Mouse (Mus musculus) skeletal muscle tissue, adult 2 months (tissue): ENCODE measurements around the gene Itgal.
A peak's percentile ranks its signal among the peaks of the same experiment; 100 is the strongest.
"Not testable (repeated sequence)": the region's sequence is repeated elsewhere in the genome, so short reads cannot be mapped to it uniquely, and the experiment has no call there.

Source experiments
- DNase-seq: peaks from one replicate; pipeline ENCODE4 v3.0.0-alpha.2; 2012; ENCODE audit warnings: low read depth, low spot score

The Itgal gene

DNA sequence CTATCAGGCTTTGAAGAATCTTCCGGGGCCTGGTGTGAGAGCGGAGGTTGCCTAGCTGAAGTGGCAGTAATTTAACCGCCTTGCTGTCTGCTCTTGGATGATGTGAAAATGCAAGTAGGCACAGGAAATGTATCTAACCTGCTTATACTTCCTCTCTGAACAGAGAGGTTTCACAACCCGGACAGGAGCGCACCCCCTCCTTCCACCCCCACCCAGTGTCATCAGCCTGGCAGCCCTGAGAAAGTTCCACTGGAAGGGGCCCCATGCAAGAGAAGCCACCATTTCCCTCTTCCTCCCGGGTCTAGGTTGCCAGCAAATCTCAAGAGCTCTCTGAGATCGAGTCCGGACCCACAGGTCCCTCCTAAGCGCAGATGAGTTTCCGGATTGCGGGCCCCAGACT, at the start of gene Itgal:
TSS of gene Itgal (plus strand) at position 163 of the 400 bp plus-strand sequence.
- no peak for DNase-seq

DNA sequence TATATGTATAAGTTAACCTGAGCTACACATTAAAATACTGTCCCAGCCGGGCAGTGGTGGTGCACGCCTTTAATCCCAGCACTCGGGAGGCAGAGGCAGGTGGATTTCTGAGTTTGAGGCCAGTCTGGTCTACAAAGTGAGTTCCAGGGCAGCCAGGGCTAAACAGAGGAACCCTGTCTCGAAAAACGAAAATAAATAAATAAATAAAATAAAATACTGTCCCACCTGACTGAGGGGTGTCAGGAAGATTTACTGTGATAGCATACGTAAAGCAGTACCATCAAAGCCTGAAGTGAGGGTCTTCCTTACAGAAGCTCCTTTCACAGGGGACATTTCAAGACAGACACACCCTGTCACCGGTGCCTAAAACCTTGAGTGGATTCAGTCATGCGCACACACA, 45.5 kb upstream of the Itgal start:
- not testable (repeated sequence) for DNase-seq

GRCm38 (mm10) chr7:127252414-127252813, 43.6 kb upstream of the Itgal start:
- DNase-seq, result no peak

- no peak for DNase-seq
Measured at GRCm38 (mm10) chr7:127253341-127253740, 42.7 kb upstream of the Itgal start.

- peak; percentile 99 for DNase-seq
Measured at GRCm38 (mm10) chr7:127253821-127254769, 42.0 kb upstream of the Itgal start.

DNA sequence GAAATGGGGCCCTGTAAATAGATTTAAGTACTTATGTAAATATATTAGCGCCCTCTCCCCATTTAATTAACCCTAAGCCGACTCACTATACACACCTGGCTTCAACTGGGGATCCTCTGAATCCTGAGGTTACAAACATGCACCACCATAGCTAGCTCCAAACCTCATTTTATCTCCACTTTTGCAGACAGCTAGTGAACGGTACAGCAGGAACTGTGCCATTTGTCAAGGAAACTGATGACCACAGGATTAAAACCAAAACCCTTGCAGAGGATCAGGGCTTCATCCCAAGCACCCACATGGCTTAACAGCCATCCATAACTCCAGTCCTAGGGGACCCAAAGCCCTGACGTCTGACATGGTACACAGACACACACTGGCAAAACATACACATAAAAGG, 41.1 kb upstream of the Itgal start:
- no peak for DNase-seq

- DNase-seq, result no peak
Measured at GRCm38 (mm10) chr7:127255965-127256364, 40.1 kb upstream of the Itgal start.

DNA sequence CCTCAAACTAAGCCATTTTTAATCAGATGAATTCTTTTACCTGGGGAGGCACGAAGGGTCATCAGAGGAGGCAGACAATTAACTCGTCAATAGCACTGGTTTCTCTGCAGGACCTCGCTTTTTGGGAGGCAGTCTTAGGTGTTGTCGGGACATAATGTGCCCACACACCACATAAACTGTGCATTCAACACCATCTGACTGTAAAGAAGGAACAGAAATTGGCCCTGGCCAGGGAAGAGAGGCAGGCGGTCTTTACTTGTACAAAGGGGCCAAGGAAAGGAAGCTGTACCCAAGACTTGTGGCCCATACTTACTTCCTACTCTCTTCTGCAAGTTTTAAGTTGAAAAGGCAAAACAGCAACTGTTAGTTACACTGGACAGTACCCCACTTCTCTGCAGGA, 39.5 kb upstream of the Itgal start:
- no peak for DNase-seq

GRCm38 (mm10) chr7:127259186-127259905, 36.7 kb upstream of the Itgal start:
- no peak for DNase-seq

GRCm38 (mm10) chr7:127260309-127261111, 35.5 kb upstream of the Itgal start, which contains the start of gene Dctpp1:
TSS of gene Dctpp1 (minus strand) at chr7:127260709.
- DNase-seq, result peak; percentile 98

- DNase-seq, result no peak
Measured at GRCm38 (mm10) chr7:127262218-127262961, 33.7 kb upstream of the Itgal start.

GRCm38 (mm10) chr7:127263526-127263925, 32.5 kb upstream of the Itgal start:
- DNase-seq, result no peak

- no peak for DNase-seq
Measured at GRCm38 (mm10) chr7:127270256-127270655, 25.8 kb upstream of the Itgal start.

DNA sequence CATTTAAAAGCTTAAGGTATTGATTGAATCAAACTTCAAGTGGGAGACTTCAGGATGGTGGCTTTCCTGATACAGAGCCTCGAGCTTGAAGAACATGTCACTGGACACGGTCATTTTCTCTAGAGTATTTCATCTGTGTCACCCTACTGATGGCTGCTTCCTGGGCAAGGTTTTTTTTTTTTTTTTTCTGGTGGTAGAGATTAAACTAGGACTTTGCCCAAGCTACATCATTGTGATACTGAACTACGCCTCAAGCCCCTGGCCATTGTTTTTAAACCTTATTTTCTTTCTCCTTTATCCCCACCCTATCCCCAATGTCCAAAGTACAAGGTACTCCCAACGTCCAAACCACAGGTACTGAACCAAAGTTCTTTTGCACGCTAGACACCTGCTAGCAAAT, 25.4 kb upstream of the Itgal start:
- no peak for DNase-seq

- DNase-seq, result no peak
Measured at GRCm38 (mm10) chr7:127271093-127271492, 25.0 kb upstream of the Itgal start.

DNA sequence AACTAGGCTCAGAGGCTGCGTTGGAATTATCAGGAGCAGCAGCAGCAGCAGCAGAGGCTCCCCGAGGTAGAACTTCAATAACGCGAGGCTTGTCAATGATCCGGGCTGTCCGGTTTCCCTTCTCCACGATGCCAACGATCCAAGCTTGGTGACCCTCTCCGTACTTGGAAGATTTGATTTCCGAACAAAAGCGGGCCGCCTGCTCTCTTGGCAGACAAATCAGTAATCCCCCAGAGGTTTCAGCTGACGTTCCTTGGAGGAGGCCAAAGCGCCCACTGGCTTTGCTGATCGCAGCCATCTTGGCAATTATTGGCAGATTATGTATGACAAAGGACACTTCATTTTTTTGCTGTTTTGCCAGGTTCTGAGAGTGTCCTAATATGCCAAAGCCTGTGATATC, 23.5 kb upstream of the Itgal start:
- DNase-seq, result no peak

DNA sequence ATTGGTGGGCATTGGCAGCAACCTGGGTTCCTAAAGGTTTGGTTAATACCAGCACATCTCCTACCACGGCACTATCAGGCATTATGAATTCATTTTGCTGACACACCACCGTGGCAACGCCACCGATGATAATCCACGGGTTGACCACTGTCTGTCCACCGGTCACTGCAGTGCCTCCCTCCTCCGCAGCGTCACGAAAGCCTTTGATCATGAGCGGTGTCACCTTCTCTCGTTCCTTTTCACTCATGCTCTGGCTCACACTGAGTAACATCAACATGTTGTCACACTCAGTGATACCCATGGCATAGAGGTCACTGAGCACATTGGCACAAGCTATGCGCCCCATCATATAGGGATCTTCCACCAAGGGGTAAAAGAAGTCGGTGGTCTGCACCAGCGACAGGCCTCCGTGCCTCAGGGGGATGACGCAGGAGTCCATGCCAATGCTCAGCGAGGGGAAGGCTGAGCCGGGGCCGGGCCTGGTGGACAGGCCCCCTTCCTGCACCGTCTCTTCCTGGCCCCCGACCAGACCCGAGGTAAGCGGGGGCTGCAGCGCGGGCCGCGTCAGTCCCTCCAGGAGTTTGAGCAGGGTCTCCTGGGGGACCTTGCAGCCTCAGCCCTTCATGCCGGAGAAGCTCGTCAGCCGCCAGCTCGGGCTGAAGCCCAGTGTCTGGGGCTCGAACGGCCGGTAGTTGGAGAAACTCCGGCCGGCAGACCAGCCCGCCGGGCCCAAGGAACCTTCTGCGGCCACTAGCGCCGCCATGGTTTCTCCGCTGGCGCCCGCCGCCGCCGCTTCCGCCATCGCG, 22.7 kb upstream of the Itgal start:
- DNase-seq, result no peak

GRCm38 (mm10) chr7:127273925-127274789, 21.9 kb upstream of the Itgal start, which contains the start of gene Sephs2:
TSS of gene Sephs2 (minus strand) at chr7:127274055.
- peak; percentile 95 for DNase-seq

GRCm38 (mm10) chr7:127276519-127276961, 19.5 kb upstream of the Itgal start:
- DNase-seq, result no peak
